Mouse (Mus musculus): ENCODE measurements around the gene Myo1h.
A peak's percentile ranks its signal among the peaks of the same experiment; 100 is the strongest.

The Myo1h gene

DNA sequence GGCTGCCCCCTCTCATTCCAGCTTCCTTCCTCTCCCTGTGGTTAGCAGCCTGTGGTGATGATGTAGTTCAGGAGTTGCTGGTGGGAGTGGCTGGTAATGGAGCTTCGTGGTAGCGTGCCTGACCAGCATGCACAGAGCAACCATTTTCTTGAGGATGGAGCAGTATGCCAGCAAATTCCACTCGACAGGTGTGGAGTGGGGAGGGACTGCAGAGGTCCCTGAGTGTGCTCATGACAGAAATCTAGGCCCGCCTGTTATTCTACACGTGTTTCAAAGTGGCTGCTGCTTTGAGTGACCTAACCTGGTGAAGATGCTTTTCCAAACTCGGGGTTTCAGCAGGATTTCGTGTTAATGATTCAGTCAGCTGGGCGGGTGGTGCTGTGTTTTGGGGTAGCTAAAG lies 95.5 kb downstream of the Myo1h start:
- DNase-seq (ENCODE audit: low spot score in 2 of 2): no peak

DNA sequence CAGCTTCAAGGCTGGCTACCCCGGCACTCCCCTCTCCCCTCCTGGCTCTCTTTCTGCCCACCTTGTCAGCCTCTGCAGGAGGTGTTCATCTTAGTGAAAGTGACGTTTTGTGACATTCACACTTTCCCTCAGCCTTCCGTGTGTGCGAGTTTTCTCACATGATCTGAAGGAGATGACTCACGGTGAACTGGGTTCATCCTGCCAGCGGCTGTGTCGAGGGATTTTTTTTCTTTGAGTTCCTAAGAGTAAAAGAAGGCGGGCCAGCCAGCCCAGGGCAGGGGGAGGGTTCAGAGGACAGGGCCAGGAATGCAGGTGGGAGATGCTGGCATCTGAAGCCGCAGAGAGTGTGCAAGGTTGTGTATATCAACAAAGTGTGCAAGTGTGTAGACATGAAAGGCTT lies 104.2 kb downstream of the Myo1h start:
- DNase-seq (ENCODE audit: low spot score in 2 of 2): no peak

DNA sequence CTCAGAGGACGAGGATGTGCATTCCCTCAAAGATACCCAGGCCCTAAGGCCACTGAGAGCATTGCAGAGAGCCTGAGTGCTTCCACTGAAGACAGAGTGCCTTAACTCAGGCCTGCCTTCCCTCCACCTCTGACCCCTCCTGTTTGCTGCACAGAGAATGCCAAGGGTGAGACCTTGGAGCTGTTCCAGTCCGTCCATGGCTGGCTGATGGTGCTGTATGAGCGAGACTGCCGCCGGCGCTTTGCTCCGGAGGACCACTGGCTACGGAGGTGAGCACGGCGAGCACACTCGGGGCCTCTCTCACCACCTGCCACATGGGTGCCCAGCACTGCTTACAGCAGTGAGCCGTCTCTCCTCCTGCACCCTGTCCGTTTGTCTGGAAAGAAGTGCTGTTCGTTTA lies 117.6 kb downstream of the Myo1h start:
- DNase-seq (ENCODE audit: low spot score in 2 of 2): no peak

DNA sequence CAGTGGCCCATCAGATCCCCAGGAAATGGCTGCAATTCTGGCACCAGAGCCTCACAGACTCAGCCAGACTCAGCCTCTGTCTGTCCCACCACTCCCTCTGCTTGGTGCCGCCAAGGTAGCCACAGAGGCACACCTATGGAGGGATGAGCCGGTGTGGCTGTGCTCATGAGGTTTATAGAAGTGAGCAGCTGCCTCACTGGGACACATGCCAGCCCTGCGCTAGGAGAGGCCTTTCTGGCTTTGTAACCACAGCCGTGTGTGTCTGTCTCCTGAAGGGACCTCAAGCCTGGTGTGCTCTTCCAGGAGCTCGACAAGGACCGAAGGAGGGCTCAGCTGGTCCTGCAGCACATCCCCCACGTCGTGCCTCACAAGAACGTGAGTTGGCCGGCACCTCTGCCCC lies 118.3 kb downstream of the Myo1h start:
- DNase-seq (ENCODE audit: low spot score in 2 of 2): no peak

DNA sequence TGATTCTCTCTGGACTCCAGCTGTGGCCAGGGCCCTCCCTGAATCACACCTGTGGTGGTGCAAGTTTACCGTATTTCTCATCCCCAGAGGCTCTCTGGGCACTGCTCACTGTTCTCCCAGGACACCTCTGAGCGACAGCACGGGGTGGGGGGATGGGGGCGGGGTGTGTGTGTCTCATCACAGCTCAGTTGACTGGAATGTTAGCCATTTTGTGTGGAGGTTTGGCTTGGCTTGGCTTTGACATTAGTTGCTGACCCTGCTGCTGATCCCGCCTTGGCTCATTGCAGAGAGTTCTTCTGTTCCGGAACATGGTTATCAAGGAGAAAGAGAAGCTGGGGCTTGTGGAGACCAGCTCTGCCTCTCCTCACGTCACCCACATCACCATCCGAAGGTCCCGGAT lies 118.8 kb downstream of the Myo1h start:
- no peak for DNase-seq (ENCODE audit: low spot score in 2 of 2)

DNA sequence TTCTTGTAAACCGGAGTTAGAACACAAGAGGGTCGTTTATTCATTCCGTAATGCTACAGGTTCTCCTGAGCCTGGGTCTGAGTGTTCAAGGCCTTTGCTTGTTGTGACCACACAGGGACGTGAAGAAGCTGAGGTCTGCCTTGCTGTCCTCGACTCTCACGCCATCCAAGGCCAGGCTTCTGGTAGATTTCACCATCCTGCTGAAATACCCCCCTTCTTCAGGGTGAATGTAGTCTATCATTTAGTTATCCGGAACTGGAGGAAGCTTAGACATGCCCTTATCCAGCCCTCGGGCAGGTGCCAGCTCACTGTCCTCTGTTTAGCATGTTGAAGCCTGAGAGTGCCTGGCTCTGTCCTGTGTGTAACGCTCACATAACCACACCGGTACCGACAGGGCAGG lies 119.9 kb downstream of the Myo1h start:
- DNase-seq (ENCODE audit: low spot score in 2 of 2): no peak

DNA sequence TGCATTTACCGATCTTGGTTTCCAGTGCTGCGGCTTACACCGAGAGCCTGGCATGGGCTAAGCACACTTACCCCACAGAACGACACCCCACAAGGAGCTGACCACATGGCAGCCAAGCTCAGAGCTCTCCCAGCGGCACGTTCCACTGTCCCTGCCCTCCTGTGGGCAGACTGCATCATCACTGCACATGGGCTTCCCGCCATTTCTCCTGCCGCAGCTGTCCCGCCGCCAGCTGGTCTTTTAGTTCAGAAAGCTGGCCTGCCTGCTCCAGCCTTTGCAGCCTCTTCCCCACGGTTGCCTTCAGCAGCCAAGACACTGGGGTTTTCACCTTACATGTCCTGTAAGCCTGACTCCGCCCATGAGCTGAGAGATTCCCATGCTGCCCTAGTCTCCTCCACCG lies 121.5 kb downstream of the Myo1h start:
- no peak for DNase-seq (ENCODE audit: low spot score in 2 of 2)

DNA sequence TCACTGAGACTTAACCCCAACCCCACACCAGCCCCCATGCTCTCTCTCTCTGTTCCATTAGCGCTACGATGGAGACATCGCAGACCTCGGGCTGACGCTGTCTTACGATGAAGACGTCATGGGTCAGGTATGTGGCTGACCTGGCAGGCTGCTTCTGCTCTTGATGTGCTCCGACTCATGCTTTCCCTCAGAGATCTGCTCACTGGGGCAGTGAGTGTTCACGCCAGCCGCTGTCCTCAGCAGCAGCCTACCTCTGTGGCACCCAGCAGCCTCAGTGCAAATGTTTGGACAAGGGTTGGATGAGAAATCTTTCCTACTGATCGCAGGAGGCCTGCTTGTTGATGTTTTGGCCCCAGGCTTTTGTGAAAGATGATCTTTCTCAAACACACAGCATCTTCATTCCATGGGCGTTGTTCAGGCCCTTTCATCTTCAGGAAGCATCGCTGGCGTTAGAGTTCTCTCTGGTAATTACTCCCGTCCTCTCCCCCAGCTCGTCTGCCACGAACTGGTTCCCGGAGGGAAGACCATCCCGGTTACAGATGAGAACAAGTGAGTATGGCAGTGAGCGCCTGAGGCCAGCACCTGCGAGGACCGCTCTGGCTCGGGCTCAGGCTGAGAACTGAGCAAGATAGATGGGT lies 123.5 kb downstream of the Myo1h start:
- DNase-seq (ENCODE audit: low spot score in 2 of 2): no peak

DNA sequence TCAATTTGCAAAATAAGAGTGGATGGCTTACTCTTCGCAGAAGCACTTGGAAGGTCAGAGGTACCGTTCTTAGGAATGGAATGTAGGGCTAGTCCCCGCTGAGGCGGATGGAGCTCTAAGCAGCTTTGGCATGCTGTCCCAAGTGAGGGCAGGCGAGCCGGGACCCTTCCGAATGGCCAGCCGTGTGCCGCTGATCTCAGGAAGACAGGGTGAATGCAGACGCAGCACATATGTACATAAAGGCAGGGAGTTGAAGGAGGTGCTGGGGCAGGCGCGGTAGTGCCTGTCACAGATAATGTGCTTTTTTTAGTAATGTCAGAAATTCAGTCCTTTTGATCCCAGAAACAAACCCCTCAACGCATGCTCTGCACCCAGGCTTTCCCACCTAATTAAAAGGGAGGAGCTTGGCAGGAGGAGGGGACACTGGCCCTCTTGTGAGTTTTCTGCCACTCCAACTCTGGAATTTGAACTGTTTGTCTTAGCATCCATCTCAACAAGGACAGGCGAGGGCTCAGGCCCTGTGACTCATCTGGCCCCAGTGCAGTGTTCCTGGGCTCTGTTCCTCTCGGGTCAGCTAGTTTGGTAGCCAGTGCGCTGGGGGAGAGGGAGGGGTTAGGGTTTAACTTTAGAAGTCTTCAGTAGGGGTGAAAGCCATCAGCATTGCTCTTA lies 124.2 kb downstream of the Myo1h start:
- peak; percentile 39 to 45 for DNase-seq (ENCODE audit: low spot score in 2 of 2)

Measured in heart, adult 9 months (tissue).